Mouse (Mus musculus): ENCODE results near the gene Aspm.
"Not testable (repeated sequence)": the region's sequence is repeated elsewhere in the genome, so short reads cannot be mapped to it uniquely, and the experiment has no call there.

The Aspm gene

GRCm38 (mm10) chr1:139454340-139455225 is at the start of gene Aspm:
Gene Aspm, plus strand, starts transcription at chr1:139454772.
- DNase-seq (ENCODE audit: extremely low read depth, low read depth): peak; percentile 93

- DNase-seq (ENCODE audit: extremely low read depth, low read depth): no peak
Measured at GRCm38 (mm10) chr1:139405766-139406165, 48.8 kb upstream of the Aspm start.

DNA sequence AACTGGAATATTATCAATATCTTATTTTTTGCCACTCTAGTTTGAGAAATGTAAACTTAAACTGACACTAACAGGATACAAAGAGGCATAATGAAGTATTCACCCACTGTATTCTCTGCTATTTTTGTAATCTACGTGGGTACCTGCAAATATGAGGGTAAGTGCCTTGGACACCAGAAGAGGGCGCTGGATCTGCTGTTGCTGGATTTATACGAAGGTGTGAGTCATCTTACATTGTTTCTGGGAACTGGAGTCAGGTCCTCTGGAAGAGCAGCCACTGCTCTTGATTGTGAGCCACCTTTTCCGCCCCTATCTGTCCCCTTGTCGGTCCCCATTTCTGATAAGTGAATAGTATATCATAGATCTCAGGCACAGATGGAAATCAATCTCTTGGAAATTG is 46.9 kb upstream of the Aspm start:
- DNase-seq (ENCODE audit: extremely low read depth, low read depth): no peak

- not testable (repeated sequence) for DNase-seq (ENCODE audit: extremely low read depth, low read depth)
Measured at GRCm38 (mm10) chr1:139412365-139412764, 42.2 kb upstream of the Aspm start.

- DNase-seq (ENCODE audit: extremely low read depth, low read depth): peak; percentile 85
Measured at GRCm38 (mm10) chr1:139413465-139413864, 41.1 kb upstream of the Aspm start.

DNA sequence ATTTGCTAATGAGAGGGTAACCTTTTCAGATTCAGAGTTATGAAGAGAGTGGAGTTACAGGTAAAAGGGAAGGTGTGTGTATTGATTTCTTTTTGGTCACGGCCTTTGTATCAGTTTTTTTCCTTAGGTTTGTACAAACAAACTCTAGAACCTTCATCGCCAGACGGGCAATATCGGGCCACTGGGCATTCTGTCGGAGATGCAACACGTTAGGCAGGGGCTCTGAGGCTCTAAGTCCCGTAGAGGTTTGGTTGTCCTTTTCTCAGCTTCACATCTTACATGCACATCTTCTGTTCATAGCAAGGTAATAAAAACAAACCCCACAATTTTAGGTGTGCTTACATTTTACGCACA is 33.1 kb upstream of the Aspm start:
- DNase-seq (ENCODE audit: extremely low read depth, low read depth): no peak

DNA sequence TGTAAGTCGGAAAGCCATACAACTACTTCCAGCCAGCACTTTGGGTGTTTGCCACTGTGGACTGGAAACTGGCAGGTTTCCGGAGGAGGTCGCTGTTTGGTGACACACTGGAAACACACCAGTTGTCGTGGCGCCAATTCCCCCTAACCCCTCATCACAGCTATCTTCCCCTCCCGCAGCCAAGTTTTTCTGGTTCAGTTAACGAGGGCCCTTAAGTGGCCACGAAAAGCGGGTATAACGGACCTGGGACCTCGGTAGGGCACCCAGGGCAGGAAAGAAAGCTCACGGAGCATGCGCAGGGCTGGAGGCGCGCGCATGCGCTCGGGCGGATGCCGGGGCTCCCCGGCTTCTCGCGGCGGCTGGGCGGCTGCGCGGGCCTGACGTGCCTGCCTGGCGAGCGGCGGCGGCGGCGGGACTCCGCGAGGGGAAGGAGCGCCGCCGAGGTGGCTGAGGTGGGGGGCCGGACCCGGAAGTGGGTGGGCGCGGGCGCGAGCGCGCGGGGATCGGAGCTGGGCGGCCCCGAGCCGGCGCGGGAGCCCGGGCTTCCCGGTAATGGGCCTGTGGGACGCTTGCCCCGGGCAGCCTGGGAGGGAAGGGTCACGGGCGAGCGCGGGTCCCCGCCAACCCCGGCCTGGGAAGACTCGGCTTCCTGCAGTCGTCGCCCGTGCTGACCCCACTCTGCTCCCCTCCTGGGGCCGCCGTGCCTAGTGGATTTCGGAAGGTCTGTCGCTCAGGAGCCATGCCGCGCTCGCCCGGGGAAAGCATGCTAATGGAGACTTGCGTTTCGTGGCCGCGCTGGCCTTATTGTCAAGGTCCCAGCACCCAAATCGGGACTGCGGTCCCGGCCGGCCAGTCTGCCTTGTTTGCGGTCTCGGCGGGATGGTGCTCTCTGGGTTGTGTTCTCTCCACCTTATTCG is 32.4 kb upstream of the Aspm start, which contains the start of gene Zbtb41:
Gene Zbtb41, plus strand, starts transcription at position 414 of the 917 bp plus-strand sequence.
- peak; percentile 64 for DNase-seq (ENCODE audit: extremely low read depth, low read depth)

DNA sequence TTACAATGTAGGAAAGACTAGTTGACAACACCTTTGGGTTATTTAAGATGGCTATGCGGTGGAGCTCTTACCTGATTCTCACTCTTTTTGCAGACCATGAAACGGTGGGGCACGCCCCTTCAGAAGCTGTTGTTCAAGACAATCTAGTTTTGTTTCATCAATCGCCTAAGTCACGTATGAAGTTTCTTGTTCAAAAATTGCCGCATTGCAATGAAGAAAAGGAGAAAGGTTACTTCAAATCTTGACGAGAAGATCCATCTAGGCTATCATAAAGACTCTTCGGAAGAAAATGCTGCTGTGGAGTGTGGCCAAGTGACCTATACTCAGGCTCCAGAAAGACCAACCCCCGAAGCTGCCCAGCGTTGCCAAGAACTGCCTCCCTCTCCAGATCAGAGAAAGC is 31.6 kb upstream of the Aspm start:
- DNase-seq (ENCODE audit: extremely low read depth, low read depth): peak; percentile 32

GRCm38 (mm10) chr1:139423931-139424330 is 30.6 kb upstream of the Aspm start:
- DNase-seq (ENCODE audit: extremely low read depth, low read depth): peak; percentile 46

DNA sequence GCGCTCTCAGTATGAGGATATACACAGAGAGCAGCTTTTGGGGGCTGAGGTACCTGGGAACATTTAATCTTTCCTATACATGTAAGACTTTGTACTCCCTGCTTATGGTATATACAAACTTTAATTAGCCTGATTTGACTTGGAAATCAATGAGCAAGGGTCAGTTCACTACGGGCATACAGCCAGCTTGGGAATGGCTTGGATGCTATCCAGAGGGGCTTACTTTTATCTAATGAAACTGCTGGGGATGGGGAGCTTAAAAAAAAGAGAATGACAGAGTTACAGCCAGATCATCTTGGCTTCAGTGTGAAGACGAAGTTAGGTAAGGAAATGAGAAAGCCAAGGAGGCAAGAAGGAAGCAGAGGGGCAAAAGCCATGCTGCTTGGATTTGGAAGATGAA is 29.6 kb upstream of the Aspm start:
- no peak for DNase-seq (ENCODE audit: extremely low read depth, low read depth)

DNA sequence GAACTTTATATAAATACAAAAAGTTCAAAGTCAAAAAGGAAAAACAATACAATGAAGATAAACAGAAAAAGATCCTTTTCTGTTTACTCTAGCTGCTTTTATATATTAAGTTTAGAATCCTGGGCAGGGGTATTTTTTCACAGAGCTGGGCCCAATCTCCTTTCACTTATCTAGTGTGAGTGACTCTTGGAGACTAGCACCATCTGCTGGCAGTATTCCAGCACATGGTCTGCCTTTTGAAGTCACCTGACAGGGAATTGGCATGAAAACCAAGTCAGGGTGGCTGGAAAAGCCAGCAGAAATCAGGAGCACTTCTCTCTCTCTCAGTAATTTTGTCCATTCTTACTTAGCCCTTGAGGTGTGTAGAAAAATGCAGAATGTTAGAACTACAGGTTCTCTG is 16.2 kb upstream of the Aspm start:
- no peak for DNase-seq (ENCODE audit: extremely low read depth, low read depth)

DNA sequence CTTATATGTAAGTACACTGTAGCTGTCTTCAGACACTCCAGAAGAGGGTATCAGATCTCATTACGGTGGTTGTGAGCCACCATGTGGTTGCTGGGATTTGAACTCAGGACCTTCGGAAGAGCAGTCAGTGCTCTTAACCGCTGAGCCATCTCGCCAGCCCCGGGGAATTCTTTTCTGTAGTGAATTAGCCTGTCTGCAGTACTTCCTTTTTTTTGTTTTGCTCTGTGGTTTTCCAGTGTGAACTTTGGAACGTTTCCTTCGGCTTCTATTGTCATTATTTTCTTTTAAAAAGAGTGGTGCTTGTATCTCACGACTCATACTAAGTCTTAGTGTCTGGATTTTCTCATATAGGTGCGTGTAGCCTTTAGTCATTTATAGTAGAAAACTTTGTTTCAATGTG is 11.5 kb upstream of the Aspm start:
- not testable (repeated sequence) for DNase-seq (ENCODE audit: extremely low read depth, low read depth)

DNA sequence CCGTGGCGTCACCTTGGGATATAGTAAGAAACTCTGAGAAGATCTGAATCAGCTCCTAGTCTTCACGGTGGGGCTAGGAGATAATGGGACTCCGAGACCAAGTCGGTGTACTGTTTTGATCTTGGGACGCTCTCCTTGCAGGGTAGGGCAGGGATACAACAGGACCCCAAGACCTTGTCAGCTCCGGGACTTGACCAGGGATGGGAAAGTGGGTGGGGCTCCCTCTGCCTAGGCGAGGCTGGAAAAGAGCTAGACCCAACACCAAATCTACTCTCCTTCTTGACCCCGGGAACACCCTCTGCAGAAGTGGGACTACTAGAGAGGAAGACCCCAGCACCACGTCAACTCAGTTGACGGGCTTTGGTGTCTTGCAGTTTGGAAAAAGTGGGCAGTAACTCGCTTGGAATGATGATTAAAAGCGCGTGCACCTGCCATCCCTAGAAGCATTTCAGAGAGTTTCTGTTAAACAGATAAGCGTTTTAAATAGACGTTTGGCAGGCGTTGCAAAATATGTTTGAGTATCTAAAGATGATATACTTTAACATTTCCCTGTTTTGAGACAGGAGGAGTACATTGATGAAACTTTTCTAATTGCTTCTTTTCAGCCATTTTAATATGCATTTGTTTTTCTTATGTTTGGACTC is 776 bp downstream of the Aspm start:
- no peak for DNase-seq (ENCODE audit: extremely low read depth, low read depth)

GRCm38 (mm10) chr1:139460807-139461206 is 6.2 kb downstream of the Aspm start:
- no peak for DNase-seq (ENCODE audit: extremely low read depth, low read depth)

GRCm38 (mm10) chr1:139465936-139466335 is 11.4 kb downstream of the Aspm start:
- peak; percentile 63 for DNase-seq (ENCODE audit: extremely low read depth, low read depth)

DNA sequence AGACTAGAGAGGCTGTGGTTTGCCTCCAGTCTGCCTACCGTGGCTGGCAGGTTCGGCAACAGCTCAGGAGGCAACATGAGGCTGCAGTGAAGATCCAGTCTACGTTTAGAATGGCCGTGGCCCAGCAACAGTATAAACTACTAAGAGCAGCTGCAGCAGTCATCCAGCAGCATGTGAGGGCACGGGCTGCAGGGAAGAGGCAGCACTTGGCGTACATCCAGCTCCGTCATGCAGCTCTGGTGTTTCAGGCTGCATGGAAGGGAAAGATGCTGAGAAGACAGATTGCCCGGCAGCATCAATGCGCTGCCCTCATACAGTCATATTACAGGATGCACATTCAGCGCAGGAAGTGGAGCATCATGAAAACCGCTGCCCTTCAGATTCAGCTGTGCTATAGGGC is 24.3 kb downstream of the Aspm start:
- DNase-seq (ENCODE audit: extremely low read depth, low read depth): no peak

DNA sequence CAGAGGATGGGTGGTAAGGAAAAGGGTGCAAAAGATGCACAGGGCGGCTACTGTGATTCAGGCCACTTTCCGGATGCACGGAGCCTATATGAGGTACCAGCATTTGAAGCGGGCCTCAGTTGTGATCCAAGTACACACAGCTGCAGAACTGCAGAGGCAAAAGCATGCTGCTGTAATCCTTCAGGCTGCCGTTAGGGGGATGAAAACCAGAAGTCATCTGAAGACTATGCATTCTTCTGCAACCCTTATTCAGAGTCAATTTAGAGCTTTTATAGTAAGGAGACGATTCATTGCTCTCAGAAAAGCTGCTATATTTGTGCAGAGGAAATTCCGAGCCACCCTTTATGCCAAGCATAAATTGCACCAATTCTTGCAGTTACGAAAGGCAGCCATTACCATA is 25.7 kb downstream of the Aspm start:
- no peak for DNase-seq (ENCODE audit: extremely low read depth, low read depth)

GRCm38 (mm10) chr1:139481146-139481545 is 26.6 kb downstream of the Aspm start:
- no peak for DNase-seq (ENCODE audit: extremely low read depth, low read depth)

DNA sequence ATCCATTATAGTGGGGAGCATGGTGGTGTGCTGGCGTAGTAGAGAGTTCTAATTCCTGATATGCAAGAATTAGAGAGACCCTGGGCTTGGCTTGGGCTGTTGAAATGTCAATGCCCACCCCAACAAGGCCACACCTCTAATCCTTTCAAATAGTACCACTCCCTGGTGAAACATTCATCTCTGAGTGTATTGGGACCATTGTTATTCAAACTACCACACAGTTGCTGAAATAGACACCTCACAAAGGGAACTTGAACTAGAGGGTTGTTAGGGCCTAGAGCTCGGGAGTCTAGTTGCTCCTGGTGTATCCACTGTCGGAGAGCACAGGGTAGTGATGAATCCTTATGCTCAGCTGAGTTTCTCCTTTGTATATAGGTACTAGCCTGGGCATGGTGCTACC is 40.1 kb downstream of the Aspm start:
- no peak for DNase-seq (ENCODE audit: extremely low read depth, low read depth)

GRCm38 (mm10) chr1:139495408-139495807 is 40.8 kb downstream of the Aspm start:
- no peak for DNase-seq (ENCODE audit: extremely low read depth, low read depth)

DNA sequence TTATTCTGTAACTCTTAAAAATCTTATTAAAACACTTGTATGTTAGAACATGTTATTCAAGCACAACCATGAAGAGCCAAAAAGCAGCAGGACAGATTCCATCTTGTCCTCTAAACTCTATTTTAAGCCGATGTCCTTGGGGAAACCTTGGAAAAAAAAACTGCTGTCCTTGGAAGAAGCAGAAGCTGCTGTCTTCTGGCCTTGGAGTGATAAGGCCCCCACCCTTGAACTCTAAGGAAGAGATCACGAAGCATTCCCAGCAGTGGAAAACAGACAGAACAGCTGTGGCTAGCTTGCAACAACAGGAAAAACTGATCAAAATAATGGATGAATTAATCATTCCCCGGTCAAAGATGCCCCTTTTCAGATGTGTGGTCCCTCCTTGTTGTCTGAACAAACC is 41.6 kb downstream of the Aspm start:
- no peak for DNase-seq (ENCODE audit: extremely low read depth, low read depth)

DNA sequence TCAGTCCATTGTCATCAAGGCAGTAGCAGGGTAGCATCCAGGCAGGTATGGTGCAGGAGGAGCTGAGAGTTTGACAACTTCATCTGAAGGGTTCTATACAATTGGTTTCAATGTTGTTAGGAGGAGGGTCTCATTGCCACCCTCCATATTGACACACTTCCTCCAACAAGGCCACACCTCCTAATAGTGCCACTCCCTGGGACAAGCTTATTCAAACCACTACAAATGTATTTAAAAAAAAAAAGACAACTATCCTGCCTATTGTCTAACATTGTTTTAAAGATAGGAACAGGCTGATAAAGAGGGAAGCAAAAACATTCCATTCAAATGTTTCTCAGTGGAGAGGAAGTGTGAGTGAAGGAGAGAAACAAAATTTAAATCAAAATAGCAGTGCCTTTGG is 45.2 kb downstream of the Aspm start:
- no peak for DNase-seq (ENCODE audit: extremely low read depth, low read depth)
